Mouse (Mus musculus) T-helper 17 cell (primary cell): Measurements from ENCODE around the gene Il6.
"Not testable (repeated sequence)": the region's sequence is repeated elsewhere in the genome, so short reads cannot be mapped to it uniquely, and the experiment has no call there.

Experiments used
- in situ Hi-C, 2 experiments: fragments of 300-600 bp; cut with MboI, MseI; formaldehyde crosslinking; loops; 1 replicate in 1 of 2; 2 replicates in 1 of 2; pipeline ENCODE4 v1.15.1; 2025; ENCODE audit warnings: high pct_unique_total_duplicates in 2 of 2

The Il6 gene

DNA sequence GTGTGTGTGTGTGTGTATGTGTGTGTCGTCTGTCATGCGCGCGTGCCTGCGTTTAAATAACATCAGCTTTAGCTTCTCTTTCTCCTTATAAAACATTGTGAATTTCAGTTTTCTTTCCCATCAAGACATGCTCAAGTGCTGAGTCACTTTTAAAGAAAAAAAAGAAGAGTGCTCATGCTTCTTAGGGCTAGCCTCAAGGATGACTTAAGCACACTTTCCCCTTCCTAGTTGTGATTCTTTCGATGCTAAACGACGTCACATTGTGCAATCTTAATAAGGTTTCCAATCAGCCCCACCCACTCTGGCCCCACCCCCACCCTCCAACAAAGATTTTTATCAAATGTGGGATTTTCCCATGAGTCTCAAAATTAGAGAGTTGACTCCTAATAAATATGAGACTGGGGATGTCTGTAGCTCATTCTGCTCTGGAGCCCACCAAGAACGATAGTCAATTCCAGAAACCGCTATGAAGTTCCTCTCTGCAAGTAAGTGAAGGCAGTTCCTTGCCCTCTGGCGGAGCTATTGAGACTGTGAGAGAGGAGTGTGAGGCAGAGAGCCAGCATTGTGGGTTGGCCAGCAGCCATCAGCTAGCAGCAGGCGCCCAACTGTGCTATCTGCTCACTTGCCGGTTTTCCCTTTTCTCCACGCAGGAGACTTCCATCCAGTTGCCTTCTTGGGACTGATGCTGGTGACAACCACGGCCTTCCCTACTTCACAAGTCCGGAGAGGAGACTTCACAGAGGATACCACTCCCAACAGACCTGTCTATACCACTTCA is at the start of gene Il6:
Il6 (plus strand) TSS at position 389 of the 778 bp plus-strand sequence.
- in situ Hi-C loops, result loop anchor here in 1 of 2 experiments (5.0 kb wide), 1 partner anchor 186 kb away; no protein-coding TSS in a partner anchor

DNA sequence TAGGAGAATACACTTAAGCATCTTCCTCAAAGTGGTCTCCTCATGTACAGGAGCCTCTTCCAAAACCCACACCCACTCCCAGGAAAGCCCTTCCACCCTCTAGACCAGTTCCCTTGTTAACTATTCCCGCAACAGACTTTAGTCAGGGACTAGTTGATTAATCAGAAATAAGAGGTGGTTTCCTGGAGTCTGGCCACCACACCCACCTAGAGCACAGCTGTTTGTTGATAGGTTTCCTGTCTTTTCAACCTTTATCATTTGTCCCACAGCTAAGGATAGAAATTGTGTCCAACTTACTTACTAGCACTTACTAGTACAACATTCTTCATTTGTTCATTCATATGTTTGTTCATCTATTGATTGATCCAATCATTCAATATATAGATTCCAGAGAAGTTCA is 49.4 kb upstream of the Il6 start:
- in situ Hi-C loops, result loop anchor here in 1 of 2 experiments (10.0 kb wide), 1 partner anchor 811 kb away; no protein-coding TSS in a partner anchor

DNA sequence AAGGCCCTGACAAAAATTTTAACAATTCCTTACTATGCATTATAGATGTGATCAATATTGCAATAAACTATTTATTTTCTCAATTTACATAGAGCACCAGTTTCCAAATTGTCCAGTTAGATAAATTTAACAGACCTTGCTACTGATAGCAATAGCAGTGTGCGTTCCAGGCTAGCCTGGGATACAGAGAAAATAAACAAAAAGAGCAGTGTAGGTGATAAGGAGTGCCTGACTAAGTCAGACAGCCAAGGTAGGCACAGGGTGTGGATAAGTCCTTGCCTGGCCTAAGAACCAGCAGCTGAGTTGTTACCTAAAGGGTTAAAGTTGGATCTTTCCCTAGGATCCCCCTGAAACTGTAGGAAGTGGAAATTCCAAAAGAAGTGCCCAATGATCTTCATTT is 42.7 kb upstream of the Il6 start:
- in situ Hi-C loops, result no loop called here

DNA sequence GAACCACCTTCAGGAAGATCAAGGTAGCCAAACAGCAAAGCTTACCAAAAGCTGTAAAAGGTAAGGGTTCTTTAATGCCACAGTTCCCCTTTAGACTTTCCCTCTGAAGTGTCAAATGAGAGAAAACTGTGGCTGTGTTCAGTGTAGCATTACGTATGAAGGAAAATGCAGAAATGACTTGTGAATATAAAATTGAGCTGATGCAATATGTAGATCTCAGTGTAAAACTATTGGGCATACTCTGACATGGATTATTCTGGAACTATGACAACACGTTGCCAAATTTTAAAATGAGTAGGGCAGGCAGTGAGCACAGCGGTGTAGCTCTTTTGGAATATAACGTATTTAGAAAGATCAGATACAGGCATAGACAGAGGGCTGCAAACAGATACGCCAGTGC is 40.1 kb upstream of the Il6 start:
- in situ Hi-C loops, result no loop called here

DNA sequence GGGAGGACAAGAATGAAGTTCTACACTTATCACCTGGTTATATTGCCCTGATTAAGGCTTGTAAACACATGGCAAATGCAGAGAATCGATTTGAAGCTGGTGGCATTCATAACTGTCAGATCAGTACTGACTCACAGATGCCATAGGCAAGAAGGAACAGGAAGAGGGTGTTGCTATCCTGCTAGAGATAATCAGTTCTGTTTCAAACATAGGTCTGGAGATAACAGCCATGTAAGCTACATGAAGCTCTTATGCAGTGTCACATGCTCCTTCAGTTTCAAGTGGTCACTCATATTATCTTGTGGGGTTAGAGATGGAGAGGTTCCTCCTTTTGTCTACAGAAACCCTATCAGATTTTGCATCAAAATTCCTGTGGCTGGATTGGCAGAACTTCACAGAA is 39.4 kb upstream of the Il6 start:
- in situ Hi-C loops, result no loop called here

DNA sequence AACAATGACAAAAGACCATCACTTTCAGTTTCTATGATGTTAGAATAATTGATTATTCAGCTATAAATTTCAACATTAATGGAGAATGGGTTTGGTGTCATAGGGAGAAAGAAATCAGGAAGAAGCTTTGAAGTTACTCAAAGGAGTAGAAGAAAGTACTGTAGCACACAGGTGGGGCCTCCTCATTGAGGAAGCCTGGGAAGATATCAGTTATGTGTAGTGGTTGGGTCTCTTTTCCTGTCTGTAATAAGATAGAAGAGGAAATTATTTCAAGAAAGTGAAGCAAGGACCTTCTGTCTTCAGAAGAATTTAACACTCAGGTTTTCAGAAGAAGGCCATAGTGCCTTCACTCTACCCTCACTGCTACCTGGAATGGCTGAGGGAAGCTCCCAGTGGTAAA is 38.8 kb upstream of the Il6 start:
- in situ Hi-C loops, result no loop called here

DNA sequence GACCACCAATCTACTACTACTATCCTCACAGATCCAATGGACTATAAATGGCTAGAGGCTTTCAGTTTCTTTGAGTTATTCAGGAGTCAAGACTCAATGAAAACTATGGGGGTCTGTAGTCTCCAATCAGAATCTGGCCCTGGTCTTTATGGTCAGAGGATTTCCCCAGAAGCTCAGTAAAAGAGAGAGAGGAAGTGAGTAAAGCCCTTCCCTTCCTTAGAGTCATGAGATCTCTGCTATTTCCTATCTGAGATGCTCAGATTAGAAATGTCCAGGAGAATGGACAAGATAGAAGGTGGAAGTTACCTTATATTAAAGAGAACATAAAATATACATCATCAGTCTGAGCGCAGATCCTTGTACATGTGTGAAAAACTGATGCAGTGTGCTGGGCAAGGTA is 19.3 kb upstream of the Il6 start:
- in situ Hi-C loops, result no loop called here

DNA sequence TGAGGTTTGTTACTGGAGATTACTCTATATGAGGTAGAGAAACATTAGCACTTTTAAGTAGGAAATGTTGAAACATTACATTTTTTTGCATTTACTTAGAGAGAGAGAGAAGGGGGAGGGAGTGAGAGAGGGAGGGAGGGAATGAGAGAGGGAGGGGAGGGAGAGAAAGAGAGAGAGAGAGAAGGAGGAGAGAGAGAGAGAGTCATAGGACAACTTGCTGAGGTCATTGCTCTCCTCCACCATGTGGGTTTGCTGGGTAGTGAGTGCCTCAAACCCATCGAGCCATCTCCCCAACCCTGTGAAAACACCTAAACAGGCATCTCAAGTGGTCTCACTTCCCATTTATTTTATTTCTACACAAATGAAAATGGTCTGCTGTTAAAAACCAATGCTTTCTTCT is 18.6 kb upstream of the Il6 start:
- in situ Hi-C loops, result no loop called here

DNA sequence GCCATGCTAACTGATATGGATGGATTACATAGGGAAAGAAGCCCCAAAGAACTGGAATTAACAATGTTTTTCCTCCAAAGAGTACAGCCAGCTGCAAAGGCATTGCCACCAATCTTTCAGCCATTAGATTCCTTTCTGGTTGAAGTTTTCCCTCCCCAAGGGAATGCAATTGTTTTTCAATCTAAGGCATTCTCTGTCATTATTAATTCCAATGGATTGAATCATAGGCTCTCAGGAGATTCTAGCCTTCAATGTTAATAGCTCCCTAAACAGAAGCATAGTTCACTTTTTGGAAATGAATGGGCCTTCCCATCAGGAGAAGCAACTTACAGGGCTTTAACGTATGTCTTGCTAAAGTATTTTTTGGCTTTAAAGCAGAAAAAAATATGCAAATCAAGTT is 15.6 kb upstream of the Il6 start:
- in situ Hi-C loops, result no loop called here

DNA sequence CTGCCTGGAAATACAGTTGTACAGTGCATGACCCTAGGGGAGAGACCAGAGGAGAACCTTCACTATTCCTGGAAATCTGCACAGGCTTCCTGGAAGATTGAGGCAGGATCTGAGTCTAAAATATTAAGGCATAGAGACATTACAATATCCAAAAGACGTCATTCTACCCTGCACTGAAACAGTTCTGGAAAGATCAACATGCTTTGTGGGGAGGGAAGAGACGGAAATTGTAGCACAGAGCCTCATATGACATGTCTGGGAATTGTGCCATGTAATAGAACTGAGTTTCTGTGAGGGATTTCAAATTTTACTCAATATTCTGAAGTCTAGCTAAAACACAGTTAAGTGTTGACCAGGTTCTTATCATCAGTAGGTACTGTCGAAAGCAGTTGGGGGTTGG is 12.0 kb upstream of the Il6 start:
- in situ Hi-C loops, result no loop called here

DNA sequence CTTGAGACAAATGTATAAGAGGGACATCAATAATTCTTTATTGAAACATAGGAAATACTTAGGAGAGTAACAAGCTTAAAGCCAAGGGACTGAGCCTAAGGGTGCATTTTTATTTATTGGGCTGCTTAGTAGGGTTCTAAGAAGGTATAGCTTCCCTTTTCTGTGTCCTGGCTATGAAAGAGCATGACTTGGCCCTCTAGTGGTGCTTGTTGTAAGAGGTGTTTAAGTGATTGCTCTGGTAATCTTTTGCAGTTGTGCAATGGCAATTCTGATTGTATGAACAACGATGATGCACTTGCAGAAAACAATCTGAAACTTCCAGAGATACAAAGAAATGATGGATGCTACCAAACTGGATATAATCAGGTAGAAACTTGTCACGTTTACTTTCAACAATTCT is 1.7 kb downstream of the Il6 start:
- in situ Hi-C loops, result loop anchor here in 1 of 2 experiments (5.0 kb wide), 1 partner anchor 187 kb away; no protein-coding TSS in a partner anchor

DNA sequence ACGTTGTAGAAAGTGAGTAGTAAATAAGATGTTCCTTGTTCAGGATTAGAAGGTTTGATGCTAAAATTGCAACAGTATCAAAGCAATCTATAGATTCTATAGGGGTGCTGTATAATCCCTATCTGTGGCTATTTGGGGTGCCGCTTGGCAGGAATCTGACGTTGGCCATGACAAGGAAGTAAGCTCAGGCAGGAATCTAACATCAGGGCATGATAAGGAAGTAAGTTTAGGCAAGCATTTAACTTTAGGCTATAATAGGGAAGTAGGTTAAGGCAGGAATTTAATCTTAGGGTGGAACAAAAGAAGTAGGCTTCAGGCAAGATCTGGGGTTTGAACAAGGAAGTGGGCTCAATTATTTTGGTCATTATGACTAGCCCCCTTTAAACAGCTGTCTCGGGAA is 22.9 kb downstream of the Il6 start:
- in situ Hi-C loops, result not testable (repeated sequence)

DNA sequence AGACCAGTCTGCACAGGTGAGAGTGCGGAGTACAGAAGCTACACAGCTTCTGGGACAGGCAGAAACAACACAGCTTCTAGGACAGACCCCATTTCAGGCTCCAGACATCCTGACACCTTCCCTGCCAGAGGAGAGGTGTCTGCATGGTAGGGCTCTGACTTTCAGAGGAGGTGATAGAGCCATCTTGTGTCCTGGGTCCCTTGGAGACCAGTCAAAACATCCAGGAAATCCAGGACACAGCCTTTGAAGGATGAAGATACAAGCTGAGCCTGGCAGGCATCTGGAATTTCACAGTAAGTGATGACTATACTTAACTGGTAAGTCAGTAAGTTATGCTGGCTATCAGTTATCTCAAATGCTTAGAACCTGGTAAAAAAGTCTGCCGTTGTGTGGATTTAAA is 24.2 kb downstream of the Il6 start:
- in situ Hi-C loops, result not testable (repeated sequence)

DNA sequence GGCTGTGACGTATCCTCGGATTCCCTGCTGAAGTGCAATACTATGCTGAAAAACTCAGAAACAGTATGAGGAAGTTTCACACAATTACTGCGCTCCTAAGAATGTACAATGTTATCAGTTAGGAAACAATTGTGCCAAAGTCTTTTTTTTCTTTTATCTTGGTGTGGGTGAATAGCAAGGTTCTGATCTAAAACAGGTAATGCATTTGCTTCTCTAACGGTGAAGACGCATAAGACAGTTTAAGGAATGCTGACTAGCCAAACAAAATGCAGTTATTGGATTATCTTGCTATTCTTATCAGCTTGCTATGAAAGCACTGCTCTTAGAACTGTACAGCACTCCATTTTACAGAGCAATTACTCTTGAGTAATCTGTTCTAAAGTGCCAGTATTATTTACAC is 26.4 kb downstream of the Il6 start:
- in situ Hi-C loops, result not testable (repeated sequence)

DNA sequence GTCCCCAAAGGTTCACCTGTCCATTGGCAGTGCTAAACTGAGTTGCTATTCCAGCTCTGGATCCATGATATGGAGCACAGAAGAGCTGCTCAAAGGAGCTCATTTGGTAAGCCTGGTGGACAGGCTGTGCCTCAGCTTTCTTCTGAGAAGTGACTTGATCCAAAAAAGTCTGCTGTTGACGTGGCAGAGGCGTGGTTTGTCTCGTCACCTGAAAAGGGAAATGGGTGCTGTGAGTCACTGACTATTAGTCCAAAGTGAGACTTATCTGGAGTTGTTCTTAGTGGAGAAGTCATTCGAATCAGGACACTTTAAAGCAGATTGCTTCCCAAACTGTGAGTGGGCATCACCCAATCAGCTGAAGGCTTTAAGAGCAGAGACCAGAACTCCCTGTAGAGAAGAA is 26.9 kb downstream of the Il6 start:
- in situ Hi-C loops, result not testable (repeated sequence)

DNA sequence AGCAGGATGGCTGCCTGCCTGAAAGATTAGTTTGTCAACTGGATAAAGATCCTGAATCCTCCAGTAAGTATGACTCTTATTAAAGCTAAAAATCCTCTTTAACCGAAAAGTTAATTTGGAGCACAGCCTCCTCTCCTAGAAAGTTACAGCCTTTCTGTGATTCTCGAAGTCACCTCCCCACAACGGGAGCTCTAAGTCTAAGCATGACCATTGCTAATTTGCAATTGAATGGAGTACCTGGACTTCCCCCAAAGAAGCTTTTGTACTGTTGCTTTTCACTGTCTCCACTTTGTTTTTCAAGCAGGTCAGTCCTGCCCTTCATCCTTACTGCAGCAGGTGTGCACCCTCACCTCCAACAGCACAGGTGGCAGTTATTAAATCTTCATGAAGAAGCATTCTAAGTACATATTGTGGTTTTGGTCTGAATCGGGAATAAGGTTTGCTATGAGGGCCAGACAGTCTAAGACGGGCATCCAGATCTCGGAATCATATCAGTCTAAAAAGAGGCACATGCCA is 45.4 kb downstream of the Il6 start:
- in situ Hi-C loops, result no loop called here

DNA sequence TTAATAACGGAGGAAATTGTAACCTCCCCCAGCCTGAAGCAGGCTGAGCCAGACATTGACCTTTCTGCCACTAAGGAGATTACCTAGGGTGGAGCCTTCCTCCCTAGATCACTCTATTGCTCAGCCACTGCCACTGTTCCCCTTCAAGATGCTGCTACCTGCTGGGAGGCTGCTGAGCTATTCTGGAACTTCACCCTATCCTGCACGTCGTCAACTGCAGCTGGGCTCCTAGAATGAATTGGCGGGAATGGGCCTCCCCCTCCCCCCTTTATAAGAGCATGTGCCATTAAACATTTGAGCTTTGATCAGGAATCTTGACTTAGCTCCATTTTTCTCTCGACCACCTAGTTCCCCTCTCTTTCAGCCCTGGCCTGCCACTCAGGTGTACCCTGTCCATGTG is 46.7 kb downstream of the Il6 start:
- in situ Hi-C loops, result loop anchor here in 1 of 2 experiments (5.0 kb wide), 1 partner anchor 622 kb away; no protein-coding TSS in a partner anchor

DNA sequence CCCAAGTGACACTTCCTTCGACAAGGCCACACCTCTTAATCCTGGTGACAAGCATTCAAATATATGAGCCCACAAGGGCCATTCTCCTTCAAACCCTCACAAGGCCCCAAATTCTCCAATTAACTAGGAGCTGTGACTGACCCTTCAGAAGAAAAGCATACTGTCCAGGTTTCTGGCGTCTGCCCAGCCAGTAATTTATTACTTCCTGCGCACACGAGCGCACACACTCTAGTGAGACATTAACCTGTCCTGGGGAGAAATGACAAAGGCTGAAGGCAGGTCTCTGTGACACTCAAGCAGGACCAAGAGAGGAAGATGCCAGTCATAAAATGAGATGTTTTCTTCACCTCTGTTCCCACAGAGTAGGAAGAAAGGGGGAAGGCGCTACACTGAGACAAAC is 54.8 kb downstream of the Il6 start:
- in situ Hi-C loops, result no loop called here
